Mouse (Mus musculus): ENCODE data around the gene Cacng2.

The Cacng2 gene

GRCm38 (mm10) chr15:77949061-77949460 lies 170.8 kb downstream of the Cacng2 start:
- no peak for DNase-seq (ENCODE audit: low spot score)

- no peak for DNase-seq (ENCODE audit: low spot score)
These were observed 174.1 kb downstream of the Cacng2 start for GRCm38 (mm10) chr15:77945711-77946110.
